Mouse (Mus musculus): ENCODE data around the gene Vmn1r121. TPM values are rescaled to one million over a fixed set of nuclear protein-coding genes. Genes with fewer than 3 reads are reported as not detected.

The Vmn1r121 gene
- not detected for polyA plus RNA-seq (2014; fragmentation: Illumina TruSeq; extraction: RNeasy Lipid Tissue Mini Kit (QIAGEN cat#74804); ENCODE audit: low read depth, low replicate concordance)

DNA sequence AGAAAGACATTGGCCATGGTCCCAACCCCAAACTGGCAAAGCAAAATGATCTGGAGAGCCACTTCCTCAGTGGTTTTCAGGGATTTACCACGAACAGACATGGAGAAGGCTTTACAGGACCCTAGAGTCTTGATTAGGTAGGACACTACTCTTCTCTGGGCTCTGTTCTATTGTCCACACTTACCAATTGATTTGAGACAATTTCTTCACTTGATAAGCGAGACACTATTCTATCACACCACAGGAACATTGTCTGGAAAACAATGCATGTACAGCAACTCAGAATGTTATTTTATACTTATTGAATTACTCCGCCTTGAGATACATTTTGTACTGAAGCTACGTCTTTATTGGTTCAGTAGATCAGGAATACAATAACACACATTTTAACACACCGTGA, at the start of gene Vmn1r121:
Vmn1r121 (minus strand) TSS at position 101 of the 400 bp plus-strand sequence.

DNA sequence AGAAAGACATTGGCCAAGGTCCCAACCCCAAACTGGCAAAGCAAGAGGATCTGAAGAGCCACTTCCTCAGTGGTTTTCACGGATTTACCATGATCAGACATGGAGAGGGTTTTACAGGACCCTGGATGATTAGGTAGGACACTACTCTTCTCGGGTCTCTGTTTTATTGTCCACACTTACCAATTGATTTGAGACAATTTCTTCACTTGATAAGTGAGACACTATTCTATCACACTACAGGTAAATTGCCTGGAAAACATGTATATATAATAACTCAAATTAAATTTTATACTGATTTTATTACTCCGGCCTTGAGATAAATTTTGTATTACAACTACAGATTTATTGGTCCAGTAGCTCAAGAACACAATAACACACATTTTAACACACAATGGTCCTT, 35.7 kb upstream of the Vmn1r121 start, which contains the start of gene Vmn1r122:
Vmn1r122 (minus strand) TSS at position 101 of the 400 bp plus-strand sequence.

DNA sequence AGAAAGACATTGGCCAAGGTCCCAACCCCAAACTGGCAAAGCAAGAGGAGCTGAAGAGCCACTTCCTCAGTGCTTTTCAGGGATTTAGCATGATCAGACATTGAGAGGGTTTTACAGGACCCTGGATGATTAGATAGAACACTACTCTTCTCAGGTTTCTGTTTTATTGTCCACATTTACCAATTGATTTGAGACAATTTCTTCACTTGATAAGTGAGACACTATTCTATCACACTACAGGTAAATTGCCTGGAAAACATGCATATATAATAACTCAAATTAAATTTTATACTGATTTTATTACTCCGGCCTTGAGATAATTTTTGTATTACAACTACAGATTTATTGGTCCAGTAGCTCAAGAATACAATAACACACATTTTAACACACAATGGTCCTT, 44.6 kb downstream of the Vmn1r121 start, which contains the start of gene Vmn1r120:
Vmn1r120 (minus strand) TSS at position 101 of the 400 bp plus-strand sequence.

Other genes with a start within 250 kb of the Vmn1r121 start
- gene Vmn1r116, start 226.3 kb downstream of the Vmn1r121 start, polyA plus RNA-seq (2014; fragmentation: Illumina TruSeq; extraction: RNeasy Lipid Tissue Mini Kit (QIAGEN cat#74804); ENCODE audit: low read depth, low replicate concordance), result not detected
- not detected for gene Vmn1r117, start 214.4 kb downstream of the Vmn1r121 start, polyA plus RNA-seq (2014; fragmentation: Illumina TruSeq; extraction: RNeasy Lipid Tissue Mini Kit (QIAGEN cat#74804); ENCODE audit: low read depth, low replicate concordance)
- not detected for gene Vmn1r118, start 186.2 kb downstream of the Vmn1r121 start, polyA plus RNA-seq (2014; fragmentation: Illumina TruSeq; extraction: RNeasy Lipid Tissue Mini Kit (QIAGEN cat#74804); ENCODE audit: low read depth, low replicate concordance)
- not detected for gene Vmn1r119, start 86.1 kb downstream of the Vmn1r121 start, polyA plus RNA-seq (2014; fragmentation: Illumina TruSeq; extraction: RNeasy Lipid Tissue Mini Kit (QIAGEN cat#74804); ENCODE audit: low read depth, low replicate concordance)
- not detected for gene Vmn1r120, start 44.7 kb downstream of the Vmn1r121 start, polyA plus RNA-seq (2014; fragmentation: Illumina TruSeq; extraction: RNeasy Lipid Tissue Mini Kit (QIAGEN cat#74804); ENCODE audit: low read depth, low replicate concordance)
- not detected for gene Vmn1r122, start 35.6 kb upstream of the Vmn1r121 start, polyA plus RNA-seq (2014; fragmentation: Illumina TruSeq; extraction: RNeasy Lipid Tissue Mini Kit (QIAGEN cat#74804); ENCODE audit: low read depth, low replicate concordance)
- not detected for gene Vmn1r123, start 63.7 kb upstream of the Vmn1r121 start, polyA plus RNA-seq (2014; fragmentation: Illumina TruSeq; extraction: RNeasy Lipid Tissue Mini Kit (QIAGEN cat#74804); ENCODE audit: low read depth, low replicate concordance)
- gene Gm5157, start 91.9 kb upstream of the Vmn1r121 start, polyA plus RNA-seq (2014; fragmentation: Illumina TruSeq; extraction: RNeasy Lipid Tissue Mini Kit (QIAGEN cat#74804); ENCODE audit: low read depth, low replicate concordance), result not detected
- not detected for gene Vmn1r124, start 162.1 kb upstream of the Vmn1r121 start, polyA plus RNA-seq (2014; fragmentation: Illumina TruSeq; extraction: RNeasy Lipid Tissue Mini Kit (QIAGEN cat#74804); ENCODE audit: low read depth, low replicate concordance)
- gene Vmn1r125, start 173.7 kb upstream of the Vmn1r121 start, polyA plus RNA-seq (2014; fragmentation: Illumina TruSeq; extraction: RNeasy Lipid Tissue Mini Kit (QIAGEN cat#74804); ENCODE audit: low read depth, low replicate concordance), result not detected
- not detected for gene Vmn1r126, start 203.0 kb upstream of the Vmn1r121 start, polyA plus RNA-seq (2014; fragmentation: Illumina TruSeq; extraction: RNeasy Lipid Tissue Mini Kit (QIAGEN cat#74804); ENCODE audit: low read depth, low replicate concordance)
- gene Vmn1r127, start 221.3 kb upstream of the Vmn1r121 start, polyA plus RNA-seq (2014; fragmentation: Illumina TruSeq; extraction: RNeasy Lipid Tissue Mini Kit (QIAGEN cat#74804); ENCODE audit: low read depth, low replicate concordance), result not detected

Data from adipose tissue, adult 10 weeks (tissue).